Mouse (Mus musculus) stomach, embryonic 16.5 days (tissue): ENCODE data around the gene Ube2cbp. TPM values are rescaled to one million over a fixed set of nuclear protein-coding genes. Genes with fewer than 3 reads are reported as not detected.

Experiments
- ATAC-seq: fragments of 200-750 bp; cut with Nextera tagmentation; 2 replicates; pipeline ENCODE4 v1.8.0; 2017; ENCODE audit warnings: moderate number of reproducible peaks, moderate TSS enrichment; ENCODE audit not compliant: insufficient read depth, low FRiP score
- H3K27ac ChIP-seq: fragments of 300-500 bp; sonication (generic); 2 replicates; pipeline ENCODE4 v1.5.1; 2014; ENCODE audit warnings: low read length
- H3K27me3 ChIP-seq: fragments of 300-500 bp; sonication (generic); 2 replicates; pipeline ENCODE4 v1.6.1; 2014; ENCODE audit warnings: low read length, control low read depth, mixed read lengths; ENCODE audit not compliant: control insufficient read depth, insufficient read depth
- H3K36me3 ChIP-seq: fragments of 300-500 bp; sonication (generic); 2 replicates; pipeline ENCODE4 v1.6.1; 2014; ENCODE audit warnings: low read length; ENCODE audit not compliant: control insufficient read depth, insufficient read depth
- H3K4me1 ChIP-seq: fragments of 300-500 bp; sonication (generic); 2 replicates; pipeline ENCODE4 v1.6.1; 2014; ENCODE audit warnings: low read length, control low read depth, mixed read lengths; ENCODE audit not compliant: control insufficient read depth, insufficient read depth
- H3K4me2 ChIP-seq: fragments of 300-500 bp; sonication (generic); 2 replicates; pipeline ENCODE4 v1.6.1; 2014; ENCODE audit warnings: low read depth, low read length, mixed read lengths
- H3K4me3 ChIP-seq: fragments of 300-500 bp; sonication (generic); replicated peaks from 2 replicates; pipeline ENCODE4 v1.5.1; 2014; ENCODE audit warnings: mild to moderate bottlenecking, low read length
- H3K9ac ChIP-seq: fragments of 300-500 bp; sonication (generic); 2 replicates; pipeline ENCODE4 v1.6.1; 2014; ENCODE audit warnings: low read length
- H3K9me3 ChIP-seq: fragments of 300-500 bp; sonication (generic); replicated peaks from 2 replicates; pipeline ENCODE4 v1.6.1; 2016; ENCODE audit warnings: low read length, control low read depth; ENCODE audit not compliant: control insufficient read depth
- WGBS: fragments of 180-500 bp; shearing (Covaris S2); extraction: QIAGEN DNeasy Blood & Tissue Kit; methylation state at CpG from one replicate; pipeline ENCODE4 v1.1.7; 2014; 5-methylcytosine and 5-hydroxymethylcytosine counted together
- polyA plus RNA-seq: library from polyadenylated mRNA; unstranded; fragments of >200 nt; fragmentation: Nextera tagmentation; extraction: Ambion mirVana; gene quantifications from 2 replicates; pipeline ENCODE4 v1.2.1, GENCODE M21; 2015

Ube2cbp gene
- polyA plus RNA-seq, 1 experiment from 2014 or later, result 4.4 TPM

DNA sequence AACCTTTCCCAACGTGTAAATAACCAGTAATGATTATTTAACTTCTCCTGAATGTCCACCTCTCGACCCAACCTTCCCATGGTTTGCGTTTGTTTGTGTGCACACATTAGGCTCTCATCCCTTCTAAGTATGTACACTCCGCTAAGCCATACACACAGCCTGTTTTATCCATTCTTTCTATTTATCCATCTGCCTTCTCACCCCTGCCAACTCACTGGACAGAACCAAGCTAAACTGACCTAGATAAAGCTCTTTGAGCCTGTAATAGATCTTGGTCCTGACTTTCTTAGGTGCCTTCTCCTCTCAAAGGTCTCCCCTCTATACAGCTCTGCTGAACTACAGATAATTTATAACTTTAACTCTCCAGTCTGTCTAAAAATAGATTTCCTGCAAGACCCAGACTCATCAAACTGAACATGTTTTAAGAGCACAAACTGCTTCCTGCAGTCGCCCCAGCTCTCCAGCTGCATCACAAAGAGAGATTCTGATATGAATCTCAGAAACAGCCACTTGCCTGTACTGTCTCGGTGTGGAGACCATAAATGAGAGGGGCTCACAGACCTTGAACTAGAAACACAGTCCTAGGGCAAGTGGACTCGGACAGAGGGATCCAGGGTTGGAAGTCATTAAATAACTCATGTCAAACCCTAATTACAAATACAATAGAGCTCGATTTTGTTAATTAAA lies 71.0 kb downstream of the Ube2cbp start:
- Histone ChIP-seq H3K4me2 (no peak overlapping the region), H3K36me3 (no peaks in the 10 kb centered on the region), H3K9ac (no peak overlapping the region), H3K4me1 (0 out of 2 replicates have a peak, but pooled peaks cover 4% of the 10 kb centered on the region), H3K9me3 (no peaks in the 10 kb centered on the region), H3K4me3 (no peak overlapping the region), H3K27me3 (no peaks in the 10 kb centered on the region), H3K27ac (no peak overlapping the region)
- ATAC-seq, result no peak
- WGBS, result 36% methylated on average over 8 of the region's 8 CpGs

DNA sequence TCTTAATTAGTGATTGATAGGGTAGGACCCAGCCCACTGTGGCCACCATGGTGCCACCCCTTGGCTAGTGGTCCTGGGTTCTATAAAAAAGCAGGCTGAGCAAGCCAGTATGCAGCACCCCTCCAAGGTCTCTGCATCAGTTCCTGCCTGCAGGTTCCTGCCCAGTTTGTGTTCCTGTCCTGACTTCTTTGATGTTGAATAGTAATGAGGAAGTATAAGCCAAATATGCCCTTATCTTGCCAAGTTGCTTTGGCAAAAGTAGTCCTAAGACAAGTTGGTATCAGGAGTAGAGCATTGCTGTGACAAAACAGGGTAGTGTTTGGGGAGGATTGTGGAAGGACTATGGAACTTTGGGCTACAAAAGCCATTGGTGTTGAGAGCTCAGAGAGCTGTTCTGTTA lies 73.3 kb downstream of the Ube2cbp start:
- H3K27ac ChIP-seq, result no peak overlapping the region
- no peaks in the 10 kb centered on the region for H3K36me3 ChIP-seq
- H3K9ac ChIP-seq, result no peak overlapping the region
- no peaks in the 10 kb centered on the region for H3K9me3 ChIP-seq
- ATAC-seq, result no peak
- H3K4me2 ChIP-seq, result no peak overlapping the region
- 0 out of 2 replicates have a peak, but pooled peaks cover 4% of the 10 kb centered on the region for H3K4me1 ChIP-seq
- H3K4me3 ChIP-seq, result no peak overlapping the region
- no peaks in the 10 kb centered on the region for H3K27me3 ChIP-seq

DNA sequence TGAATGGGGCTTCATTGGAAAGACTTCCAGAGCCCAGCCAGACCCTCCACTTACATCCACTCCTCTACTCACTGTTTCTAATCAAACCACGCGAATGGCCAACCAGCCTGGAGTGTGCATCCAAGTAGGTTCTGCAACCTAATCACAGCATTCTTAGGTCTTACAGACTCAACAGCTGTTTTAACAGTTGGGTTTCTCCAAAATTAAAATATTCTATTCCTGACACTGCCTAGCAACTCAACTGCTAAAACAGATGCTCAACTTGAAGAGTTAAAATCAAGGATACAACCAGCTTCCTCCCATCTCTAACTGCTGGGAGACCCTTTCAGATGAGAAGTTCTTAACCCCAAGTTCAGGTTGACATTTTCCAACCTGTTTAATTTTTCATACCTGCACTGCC lies 74.0 kb downstream of the Ube2cbp start:
- H3K9ac ChIP-seq, result no peak overlapping the region
- H3K27me3 ChIP-seq, result no peaks in the 10 kb centered on the region
- H3K36me3 ChIP-seq, result no peaks in the 10 kb centered on the region
- no peak overlapping the region for H3K4me3 ChIP-seq
- no peaks in the 10 kb centered on the region for H3K9me3 ChIP-seq
- 0 out of 2 replicates have a peak, but pooled peaks cover 4% of the 10 kb centered on the region for H3K4me1 ChIP-seq
- H3K27ac ChIP-seq, result no peak overlapping the region
- 77% methylated on average over 2 of the region's 2 CpGs for WGBS
- ATAC-seq, result no peak
- no peak overlapping the region for H3K4me2 ChIP-seq

DNA sequence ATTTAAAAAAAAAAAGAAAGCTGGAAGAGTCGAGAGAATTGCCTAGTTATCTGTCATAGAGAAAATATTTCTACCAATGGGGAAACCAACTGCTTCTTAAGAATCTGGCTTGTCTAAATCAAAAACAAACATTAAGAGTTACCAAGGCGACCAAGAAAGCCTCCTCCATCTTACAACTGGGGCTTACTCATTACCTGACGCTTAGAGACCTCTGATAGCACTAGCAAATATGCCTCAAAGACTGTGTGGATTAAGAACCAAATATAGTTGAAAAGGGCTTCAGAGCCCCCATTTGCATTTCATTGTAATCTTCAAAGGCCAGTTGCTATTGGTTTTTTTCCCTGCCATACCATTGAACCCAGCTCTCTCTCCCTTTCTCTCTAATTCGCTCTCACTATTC lies 76.2 kb downstream of the Ube2cbp start:
- no peak for ATAC-seq
- no peaks in the 10 kb centered on the region for H3K27me3 ChIP-seq
- no peak overlapping the region for H3K4me3 ChIP-seq
- WGBS, result 53% methylated on average over 4 of the region's 4 CpGs
- H3K27ac ChIP-seq, result no peak overlapping the region
- H3K36me3 ChIP-seq, result no peaks in the 10 kb centered on the region
- H3K9ac ChIP-seq, result no peak overlapping the region
- H3K4me1 ChIP-seq, result 0 out of 2 replicates have a peak, but pooled peaks cover 4% of the 10 kb centered on the region
- no peak overlapping the region for H3K4me2 ChIP-seq
- no peaks in the 10 kb centered on the region for H3K9me3 ChIP-seq

DNA sequence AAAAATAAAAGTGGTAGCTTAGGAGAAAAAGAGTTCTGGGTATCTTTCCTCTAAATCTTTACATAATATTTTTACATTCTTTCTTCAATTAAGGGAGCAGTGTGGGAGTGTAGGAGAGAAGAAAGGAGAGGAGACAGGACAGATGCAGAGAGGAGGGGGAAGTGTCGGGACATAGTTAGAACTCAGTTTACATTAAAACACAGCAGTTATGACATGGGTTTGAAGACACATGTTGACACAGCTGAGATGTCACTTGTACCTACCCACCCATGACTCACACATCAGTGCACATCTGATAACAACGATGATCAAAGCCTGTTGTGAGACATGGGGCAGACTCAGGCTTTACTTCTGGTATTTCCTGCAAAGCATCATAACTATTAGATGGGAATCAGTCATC lies 87.8 kb downstream of the Ube2cbp start:
- Histone ChIP-seq H3K27me3 (no peaks in the 10 kb centered on the region), H3K4me3 (no peak overlapping the region), H3K4me1 (no peaks in the 10 kb centered on the region), H3K9me3 (no peaks in the 10 kb centered on the region), H3K36me3 (no peaks in the 10 kb centered on the region), H3K27ac (no peak overlapping the region), H3K9ac (no peak overlapping the region), H3K4me2 (no peak overlapping the region)
- no peak for ATAC-seq
- WGBS, result 48% methylated on average over 2 of the region's 2 CpGs

DNA sequence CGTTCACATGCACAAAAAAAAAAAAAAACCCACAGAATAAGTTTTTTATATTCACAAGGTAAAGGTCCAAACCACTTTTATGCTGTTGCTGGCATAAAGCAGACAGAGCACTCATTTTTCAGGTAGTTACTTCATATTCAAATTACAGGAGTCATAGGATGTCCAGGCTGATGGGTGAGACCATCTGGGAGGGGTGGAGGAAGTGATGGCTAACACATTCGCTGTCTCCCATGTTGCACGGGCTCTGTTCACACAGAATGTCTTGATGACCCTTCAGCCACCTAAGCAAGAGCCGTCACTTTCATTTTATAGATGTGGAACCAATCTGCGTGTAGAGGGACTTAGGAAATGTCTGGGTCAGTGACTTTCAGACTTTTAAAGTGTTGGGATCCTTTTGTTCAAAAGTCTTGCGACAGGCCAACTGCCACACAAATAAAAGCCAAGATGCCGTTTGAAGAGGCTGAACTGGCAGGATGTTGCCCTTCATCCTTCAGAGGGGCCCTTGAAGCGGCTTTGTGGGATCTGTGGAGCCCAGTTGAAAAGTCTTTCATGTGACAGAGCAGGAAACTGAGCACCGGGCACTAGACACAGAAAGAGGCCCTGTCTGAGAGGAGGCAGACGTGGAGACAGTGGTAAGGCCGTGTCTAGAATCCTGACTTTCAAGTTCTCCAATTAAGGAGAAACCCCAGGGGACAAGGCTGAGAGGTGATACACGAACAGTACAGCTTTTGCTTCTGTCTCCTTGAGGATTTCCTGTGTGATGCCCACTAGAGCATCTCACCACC lies 91.8 kb downstream of the Ube2cbp start:
- Histone ChIP-seq H3K4me2 (no peak overlapping the region), H3K9ac (no peak overlapping the region), H3K27me3 (no peaks in the 10 kb centered on the region), H3K4me1 (no peaks in the 10 kb centered on the region), H3K4me3 (no peak overlapping the region), H3K27ac (no peak overlapping the region), H3K36me3 (no peaks in the 10 kb centered on the region), H3K9me3 (no peaks in the 10 kb centered on the region)
- 76% methylated on average over 12 of the region's 12 CpGs for WGBS
- ATAC-seq, result no peak

- H3K9me3 ChIP-seq, result no peaks in the 10 kb centered on the region
Measured at GRCm38 (mm10) chr9:86369208-86369607, 95.5 kb downstream of the Ube2cbp start.

DNA sequence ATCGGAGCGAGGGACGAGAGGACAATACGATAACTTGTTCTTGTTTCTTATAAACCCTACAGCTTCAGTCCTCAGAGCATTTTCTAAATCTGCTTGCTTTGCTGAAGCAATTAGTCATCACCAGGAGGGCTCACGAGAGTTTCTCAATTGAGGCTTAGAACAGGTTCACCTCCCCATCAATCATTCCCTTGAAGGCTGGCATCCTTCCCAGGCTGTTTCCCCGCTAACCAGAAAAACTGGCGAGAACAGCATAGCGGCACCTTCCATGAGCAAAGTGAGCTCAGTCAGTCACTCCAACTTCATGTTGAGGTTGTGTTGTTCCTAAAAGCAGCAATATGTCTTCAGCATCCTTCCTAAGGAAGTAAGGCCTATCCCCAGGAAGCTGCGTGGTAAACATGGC lies 104.2 kb downstream of the Ube2cbp start:
- no peaks in the 10 kb centered on the region for H3K36me3 ChIP-seq
- H3K4me1 ChIP-seq, result no peaks in the 10 kb centered on the region
- no peaks in the 10 kb centered on the region for H3K27me3 ChIP-seq
- H3K27ac ChIP-seq, result no peak overlapping the region
- no peak overlapping the region for H3K4me2 ChIP-seq
- no peak overlapping the region for H3K9ac ChIP-seq
- no peak overlapping the region for H3K4me3 ChIP-seq
- no peaks in the 10 kb centered on the region for H3K9me3 ChIP-seq
- 53% methylated on average over 9 of the region's 9 CpGs for WGBS
- no peak for ATAC-seq

More at GRCm38 (mm10) chr9:86369208-86369607, 95.5 kb downstream of the Ube2cbp start:
- no peak overlapping the region for H3K27ac ChIP-seq
- no peaks in the 10 kb centered on the region for H3K4me1 ChIP-seq
- no peak overlapping the region for H3K9ac ChIP-seq
- H3K4me2 ChIP-seq, result no peak overlapping the region
- ATAC-seq, result no peak
- H3K4me3 ChIP-seq, result no peak overlapping the region
- WGBS, result 81% methylated on average over 4 of the region's 4 CpGs
- no peaks in the 10 kb centered on the region for H3K36me3 ChIP-seq
- H3K27me3 ChIP-seq, result no peaks in the 10 kb centered on the region

DNA sequence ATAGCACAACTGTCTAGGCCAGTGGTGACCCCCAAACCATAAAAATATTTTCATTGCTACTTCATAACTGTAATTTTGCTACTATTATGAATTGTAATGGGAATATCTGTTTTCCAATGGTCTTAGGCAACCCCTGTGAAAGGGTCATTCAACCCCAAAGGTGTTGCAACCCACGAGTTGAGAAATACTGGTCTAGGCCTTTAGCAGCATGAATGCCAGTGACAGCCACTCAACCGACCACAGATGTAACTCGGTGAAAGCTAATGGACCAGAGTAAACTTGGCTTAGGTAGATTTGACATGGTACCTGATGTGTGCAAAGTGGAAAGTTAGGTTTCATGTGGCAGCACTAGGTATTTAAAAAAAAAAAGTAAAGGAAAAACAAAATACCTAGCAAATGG lies 108.9 kb downstream of the Ube2cbp start:
- H3K9me3 ChIP-seq, result no peaks in the 10 kb centered on the region
- WGBS, result 83% methylated on average over 3 of the region's 3 CpGs
- no peak overlapping the region for H3K27ac ChIP-seq
- no peaks in the 10 kb centered on the region for H3K4me1 ChIP-seq
- no peak overlapping the region for H3K4me2 ChIP-seq
- H3K9ac ChIP-seq, result no peak overlapping the region
- no peak overlapping the region for H3K4me3 ChIP-seq
- no peaks in the 10 kb centered on the region for H3K27me3 ChIP-seq
- no peak for ATAC-seq
- H3K36me3 ChIP-seq, result no peaks in the 10 kb centered on the region
